Mouse (Mus musculus) G1E (cell line): ENCODE data around the gene Cdc42se2.

Experiments
- CTCF ChIP-seq: IDR thresholded peaks from 2 replicates; pipeline ENCODE4 v1.5.1; 2012; ENCODE audit warnings: low read depth, low read length, inconsistent platforms, mixed read lengths
- GATA1 ChIP-seq: IDR thresholded peaks from 2 replicates; pipeline ENCODE4 v1.6.1; 2012; ENCODE audit warnings: borderline replicate concordance, low read length, inconsistent platforms, mixed read lengths

- no peak for TF ChIP-seq CTCF
- no peak for TF ChIP-seq GATA1
Observed at GRCm38 (mm10) chr11:54693696-54694095, 93.8 kb downstream of the Cdc42se2 start.
